Mouse (Mus musculus) cortical plate, adult 2 months (tissue): Measurements from ENCODE around the gene Gm5767.

Source experiments
- CTCF ChIP-seq: fragments of 200-500 bp; IDR thresholded peaks from 2 replicates; pipeline ENCODE4 v1.5.1; 2011; ENCODE audit warnings: mild to moderate bottlenecking, control low read depth, low read length; ENCODE audit not compliant: insufficient read depth; ENCODE audit errors: extremely low read depth
- POLR2A ChIP-seq: fragments of 200-500 bp; IDR thresholded peaks from 2 replicates; pipeline ENCODE4 v1.6.1; 2011; ENCODE audit warnings: mild to moderate bottlenecking, low read length, control low read depth; ENCODE audit not compliant: insufficient read depth; ENCODE audit errors: extremely low read depth

DNA sequence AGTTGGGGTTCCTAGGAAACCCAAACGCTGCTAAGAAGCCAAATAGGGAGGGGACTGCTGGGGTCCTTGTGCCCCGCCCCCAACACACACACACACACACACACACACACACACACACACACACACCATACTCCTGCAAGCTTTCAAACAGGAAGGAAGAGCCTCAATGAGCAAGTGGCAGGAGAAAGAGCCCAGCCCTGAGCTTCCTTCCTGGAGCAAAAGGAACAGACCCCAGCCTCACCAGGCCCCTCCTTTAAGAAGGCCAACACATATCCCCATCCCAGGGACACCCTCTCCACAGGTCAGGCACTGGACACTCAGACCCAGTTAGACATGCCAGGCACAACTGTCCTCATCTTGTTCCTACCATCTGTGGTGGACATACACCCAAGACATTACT is 17.5 kb upstream of the Gm5767 start:
- TF ChIP-seq CTCF = no peak
- no peak for TF ChIP-seq POLR2A
